Mouse (Mus musculus) liver, embryonic 13.5 days (tissue): Measurements from ENCODE around the gene Pcolce. TPM values are rescaled to one million over a fixed set of nuclear protein-coding genes. Genes with fewer than 3 reads are reported as not detected.

ENCODE experiments used
- ATAC-seq: fragments of 200-750 bp; cut with Nextera tagmentation; 2 replicates; pipeline ENCODE4 v1.8.0; 2017; ENCODE audit warnings: low read depth, mild to moderate bottlenecking, moderate number of reproducible peaks, moderate library complexity
- DNase-seq: peaks from one replicate; pipeline ENCODE4 v3.0.0; 2022
- H3K27ac ChIP-seq: fragments of 300-500 bp; sonication (generic); 2 replicates; pipeline ENCODE4 v1.5.1; 2015; ENCODE audit warnings: moderate library complexity, mild to moderate bottlenecking, inconsistent platforms
- H3K27me3 ChIP-seq: fragments of 300-500 bp; sonication (generic); 2 replicates; pipeline ENCODE4 v1.6.1; 2015; ENCODE audit warnings: mild to moderate bottlenecking, inconsistent platforms
- H3K36me3 ChIP-seq: fragments of 300-500 bp; sonication (generic); 2 replicates; pipeline ENCODE4 v1.6.1; 2015; ENCODE audit warnings: mild to moderate bottlenecking, inconsistent platforms
- H3K4me1 ChIP-seq: fragments of 300-500 bp; sonication (generic); replicated peaks from 2 replicates; pipeline ENCODE4 v1.6.1; 2015; ENCODE audit warnings: inconsistent platforms
- H3K4me2 ChIP-seq: fragments of 300-500 bp; sonication (generic); 2 replicates; pipeline ENCODE4 v1.6.1; 2015; ENCODE audit warnings: inconsistent platforms, mild to moderate bottlenecking, moderate library complexity
- H3K4me3 ChIP-seq: fragments of 300-500 bp; sonication (generic); replicated peaks from 2 replicates; pipeline ENCODE4 v1.5.1; 2015; ENCODE audit warnings: mild to moderate bottlenecking, inconsistent platforms
- H3K9ac ChIP-seq: fragments of 300-500 bp; sonication (generic); 2 replicates; pipeline ENCODE4 v1.6.1; 2015; ENCODE audit warnings: mild to moderate bottlenecking, inconsistent platforms
- H3K9me3 ChIP-seq: fragments of 300-500 bp; sonication (generic); replicated peaks from 2 replicates; pipeline ENCODE4 v1.6.1; 2016; ENCODE audit warnings: inconsistent platforms
- WGBS: fragments of 180-500 bp; shearing (Covaris S2); methylation state at CpG from one replicate; pipeline ENCODE4 v1.1.7; 2015; ENCODE audit not compliant: insufficient replicate concordance; 5-methylcytosine and 5-hydroxymethylcytosine counted together
- polyA plus RNA-seq: library from polyadenylated mRNA; unstranded; fragments of >200 nt; fragmentation: Nextera tagmentation; extraction: Ambion mirVana; gene quantifications from 2 replicates; pipeline ENCODE4 v1.2.1, GENCODE M21; 2015

The Pcolce gene
- polyA plus RNA-seq, 1 experiment from 2014 or later = 15.5 TPM

- no peak for DNase-seq
- Histone ChIP-seq H3K27ac (no peak overlapping the region), H3K27me3 (peaks cover 19% of the 10 kb centered on the region), H3K9me3 (no peaks in the 10 kb centered on the region), H3K9ac (no peak overlapping the region), H3K4me3 (no peak overlapping the region), H3K4me1 (peaks cover 38% of the 10 kb centered on the region), H3K4me2 (no peak overlapping the region), H3K36me3 (no peaks in the 10 kb centered on the region)
- WGBS = 83% methylated on average over 5 of the region's 5 CpGs
- ATAC-seq = no peak
Measured at GRCm38 (mm10) chr5:137566416-137566815, 47.2 kb downstream of the Pcolce start.

DNA sequence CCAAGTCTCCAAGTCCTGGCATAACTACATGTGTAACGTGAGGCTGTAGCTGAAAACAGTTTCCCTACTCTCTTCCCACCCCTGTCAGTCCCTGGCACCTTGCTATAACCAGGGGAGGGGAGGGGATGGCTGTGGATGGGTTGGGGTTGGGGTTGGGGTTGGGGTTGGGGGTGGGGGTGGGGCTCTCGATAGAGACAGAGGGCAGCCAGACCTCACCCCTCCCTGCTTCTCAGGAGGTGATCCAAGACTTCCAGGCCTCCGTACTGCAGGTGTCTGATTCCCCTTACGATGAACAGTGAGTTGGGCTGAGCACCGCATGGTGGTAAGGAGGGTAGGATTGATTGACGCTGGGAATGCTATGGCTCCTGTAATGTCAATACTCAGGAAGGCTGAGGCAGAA, 47.8 kb downstream of the Pcolce start:
- WGBS = 70% methylated on average over 6 of the region's 6 CpGs
- Histone ChIP-seq H3K9me3 (no peaks in the 10 kb centered on the region), H3K36me3 (no peaks in the 10 kb centered on the region), H3K27ac (no peak overlapping the region), H3K4me1 (peaks cover 32% of the 10 kb centered on the region), H3K27me3 (peaks cover 22% of the 10 kb centered on the region), H3K4me3 (no peak overlapping the region), H3K9ac (no peak overlapping the region), H3K4me2 (no peak overlapping the region)
- DNase-seq (no peak), ATAC-seq (no peak)

DNA sequence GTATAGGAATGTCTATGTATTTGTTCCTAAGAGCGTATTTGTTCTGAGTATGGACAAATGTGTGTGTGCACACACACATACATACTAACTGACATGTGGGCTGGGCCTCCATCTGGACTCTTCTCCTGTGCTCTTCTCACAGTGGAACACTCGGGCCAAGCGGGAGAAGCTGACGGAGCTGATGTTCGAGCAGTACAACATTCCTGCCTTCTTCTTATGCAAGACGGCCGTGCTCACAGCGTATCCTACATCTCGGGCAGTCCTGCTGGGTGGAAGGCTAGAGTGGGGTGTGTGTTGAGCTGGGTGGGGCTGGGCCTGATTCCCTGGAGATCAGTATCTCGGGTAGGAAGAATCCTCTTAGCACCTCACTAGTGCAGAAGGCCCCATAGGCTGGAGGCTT, 50.6 kb downstream of the Pcolce start:
- H3K4me2 ChIP-seq = no peak overlapping the region
- DNase-seq = no peak
- no peak overlapping the region for H3K27ac ChIP-seq
- H3K4me1 ChIP-seq = peaks cover 5% of the 10 kb centered on the region
- no peaks in the 10 kb centered on the region for H3K9me3 ChIP-seq
- ATAC-seq = no peak
- no peak overlapping the region for H3K9ac ChIP-seq
- 67% methylated on average over 10 of the region's 10 CpGs for WGBS
- no peaks in the 10 kb centered on the region for H3K36me3 ChIP-seq
- H3K4me3 ChIP-seq = no peak overlapping the region
- peaks cover 43% of the 10 kb centered on the region for H3K27me3 ChIP-seq

DNA sequence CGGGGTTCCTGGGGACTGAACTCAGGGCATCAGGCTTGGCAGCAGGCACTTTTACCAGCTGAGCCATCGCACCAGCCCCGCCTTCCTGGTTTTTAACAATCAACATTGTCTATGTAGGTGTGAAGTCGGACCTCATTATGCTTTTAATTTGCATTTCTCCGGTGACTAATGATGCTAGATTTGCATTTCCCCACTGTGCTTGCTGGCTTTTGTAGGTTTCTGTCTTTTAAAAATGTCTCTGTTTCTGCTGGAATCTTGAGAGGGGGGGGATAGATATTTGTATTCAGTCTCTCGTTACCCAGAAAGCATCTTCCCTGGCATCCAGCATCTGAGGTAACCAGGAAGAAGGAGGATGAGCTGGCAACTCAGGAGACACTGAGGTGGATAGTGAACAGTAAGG, 52.0 kb downstream of the Pcolce start:
- WGBS = 48% methylated on average over 6 of the region's 6 CpGs
- peaks cover 40% of the 10 kb centered on the region for H3K27me3 ChIP-seq
- no peaks in the 10 kb centered on the region for H3K36me3 ChIP-seq
- H3K27ac ChIP-seq = no peak overlapping the region
- H3K9ac ChIP-seq = no peak overlapping the region
- no peak for DNase-seq
- no peak overlapping the region for H3K4me2 ChIP-seq
- no peaks in the 10 kb centered on the region for H3K9me3 ChIP-seq
- H3K4me1 ChIP-seq = 0 out of 2 replicates have a peak, but pooled peaks cover 3% of the 10 kb centered on the region
- no peak overlapping the region for H3K4me3 ChIP-seq
- ATAC-seq = no peak

Other genes starting within 250 kb of the Pcolce start
- 0.12 and 0.16 TPM in 2 replicates for gene Zan, start 136.7 kb downstream of the Pcolce start, polyA plus RNA-seq
- 45.7 and 46.1 TPM in 2 replicates for gene Pop7, start 111.3 kb downstream of the Pcolce start, polyA plus RNA-seq
- 3.3 and 3.7 TPM in 2 replicates for gene Gigyf1, start 95.2 kb downstream of the Pcolce start, polyA plus RNA-seq
- gene Epo, start 80.5 kb downstream of the Pcolce start, polyA plus RNA-seq = 0.96 and 1.2 TPM in 2 replicates
- 139 and 159 TPM in 2 replicates for gene Gnb2, start 80.3 kb downstream of the Pcolce start, polyA plus RNA-seq
- 0.14 and 0.16 TPM in 2 replicates for gene Actl6b, start 60.3 kb downstream of the Pcolce start, polyA plus RNA-seq
- gene Tfr2, start 43.9 kb downstream of the Pcolce start, polyA plus RNA-seq = 41.5 and 45.7 TPM in 2 replicates
- 32.3 and 32.8 TPM in 2 replicates for gene Mospd3, start 12.7 kb downstream of the Pcolce start, polyA plus RNA-seq
- 0.08 TPM in 1 of 2 replicates, not detected in the other for gene Fbxo24, start 15.2 kb upstream of the Pcolce start, polyA plus RNA-seq
- 24.8 and 32.0 TPM in 2 replicates for gene Lrch4, start 15.3 kb upstream of the Pcolce start, polyA plus RNA-seq
- 3.4 and 4.1 TPM in 2 replicates for gene Gm20605, start 15.4 kb upstream of the Pcolce start, polyA plus RNA-seq
- gene Sap25, start 27.6 kb upstream of the Pcolce start, polyA plus RNA-seq = 2.8 and 3.4 TPM in 2 replicates
- gene Irs3, start 31.9 kb upstream of the Pcolce start, polyA plus RNA-seq = 0.13 TPM in 1 of 2 replicates, not detected in the other
- 32.1 and 37.8 TPM in 2 replicates for gene Agfg2, start 70.9 kb upstream of the Pcolce start, polyA plus RNA-seq
- gene Nyap1, start 127.8 kb upstream of the Pcolce start, polyA plus RNA-seq = 0.17 and 0.19 TPM in 2 replicates
- 66.8 and 69.1 TPM in 2 replicates for gene Tsc22d4, start 131.9 kb upstream of the Pcolce start, polyA plus RNA-seq
- gene Ppp1r35, start 165.1 kb upstream of the Pcolce start, polyA plus RNA-seq = 17.8 and 20.1 TPM in 2 replicates
- gene Mepce, start 173.9 kb upstream of the Pcolce start, polyA plus RNA-seq = 4.5 and 4.9 TPM in 2 replicates
- 3.5 and 4.8 TPM in 2 replicates for gene Zcwpw1, start 174.0 kb upstream of the Pcolce start, polyA plus RNA-seq
- 1.4 and 1.8 TPM in 2 replicates for gene Pilra, start 222.5 kb upstream of the Pcolce start, polyA plus RNA-seq
- 2.1 TPM in 2 replicates for gene Pilrb1, start 244.3 kb upstream of the Pcolce start, polyA plus RNA-seq